Mouse (Mus musculus): ENCODE measurements at regions not wholly inside any gene's neighbourhood (a gene's known extent, or its start where the extent isn't known, plus 50 kb on each side); places are given as distances from the start of the nearest gene placed in this dataset.

DNA sequence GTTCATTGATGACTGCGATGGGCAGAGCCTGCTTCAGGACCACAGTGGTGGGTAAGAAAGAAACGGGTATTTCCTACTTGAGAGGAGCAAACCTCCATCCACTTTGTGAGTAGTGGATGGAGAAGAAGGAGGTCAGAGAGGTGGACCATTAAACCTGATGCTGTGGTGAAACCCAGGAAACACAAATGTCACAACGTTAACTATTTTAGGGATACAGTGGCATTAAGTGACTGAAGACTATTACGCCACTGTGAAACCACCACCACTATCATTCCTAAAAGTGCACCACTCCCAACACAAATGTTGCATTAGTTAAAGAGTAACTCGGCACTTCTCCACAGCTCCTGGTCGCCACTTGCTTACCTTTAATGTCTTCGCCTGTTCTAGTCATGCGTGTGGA is 83.3 kb upstream of the Dazl start:
- no peak overlapping the region for H3K9ac ChIP-seq (ENCODE audit: low read depth, low read length, severe bottlenecking)
- H3K27me3 ChIP-seq (ENCODE audit: control insufficient read depth, insufficient read depth, low read length) = no peaks in the 10 kb centered on the region
- TF ChIP-seq POLR2A (IDR thresholded peaks at IDR 0.05; ENCODE audit: borderline replicate concordance, extremely low read depth, insufficient read depth, insufficient read length) = no peak
- no peak overlapping the region for H3K27ac ChIP-seq (replicated peaks; ENCODE audit: low read depth, low read length)
- H3K4me3 ChIP-seq (replicated peaks; ENCODE audit: low read length) = no peak overlapping the region
- H3K9me3 ChIP-seq (ENCODE audit: control insufficient read depth, low read length) = no peaks in the 10 kb centered on the region
- H3K4me2 ChIP-seq (replicated peaks; ENCODE audit: low read depth, low read length, severe bottlenecking) = no peak overlapping the region
- no peaks in the 10 kb centered on the region for H3K36me3 ChIP-seq (ENCODE audit: control insufficient read depth, insufficient read depth, low read length)
- DNase-seq (ENCODE audit: low spot score) (no peak), ATAC-seq (ENCODE audit: low FRiP score, low read depth) (no peak)
- WGBS = 92% methylated on average over 8 of the region's 8 CpGs
- H3K4me1 ChIP-seq (ENCODE audit: control insufficient read depth, insufficient read depth, low read length) = no peaks in the 10 kb centered on the region

- Histone ChIP-seq H3K9me3 (ENCODE audit: control insufficient read depth, low read length) (no peaks in the 10 kb centered on the region), H3K4me3 (replicated peaks; ENCODE audit: low read length) (no peak overlapping the region), H3K27ac (replicated peaks; ENCODE audit: low read depth, low read length) (no peak overlapping the region), H3K9ac (ENCODE audit: low read depth, low read length, severe bottlenecking) (no peak overlapping the region), H3K36me3 (ENCODE audit: control insufficient read depth, insufficient read depth, low read length) (no peaks in the 10 kb centered on the region), H3K4me2 (replicated peaks; ENCODE audit: low read depth, low read length, severe bottlenecking) (no peak overlapping the region), H3K4me1 (ENCODE audit: control insufficient read depth, insufficient read depth, low read length) (no peaks in the 10 kb centered on the region), H3K27me3 (ENCODE audit: control insufficient read depth, insufficient read depth, low read length) (no peaks in the 10 kb centered on the region)
- DNase-seq (ENCODE audit: low spot score) (no peak), ATAC-seq (ENCODE audit: low FRiP score, low read depth) (no peak)
- 81% methylated on average over 3 of the region's 3 CpGs for WGBS
- no peak for TF ChIP-seq POLR2A (IDR thresholded peaks at IDR 0.05; ENCODE audit: borderline replicate concordance, extremely low read depth, insufficient read depth, insufficient read length)
Observed at GRCm38 (mm10) chr17:50378141-50378727, 84.8 kb upstream of the Dazl start.

GRCm38 (mm10) chr17:50388715-50389710 is 95.6 kb upstream of the Dazl start:
- Histone ChIP-seq H3K9ac (ENCODE audit: low read depth, low read length, severe bottlenecking) (no peak overlapping the region), H3K4me2 (replicated peaks; ENCODE audit: low read depth, low read length, severe bottlenecking) (no peak overlapping the region), H3K4me1 (ENCODE audit: control insufficient read depth, insufficient read depth, low read length) (no peaks in the 10 kb centered on the region), H3K27ac (replicated peaks; ENCODE audit: low read depth, low read length) (no peak overlapping the region), H3K36me3 (ENCODE audit: control insufficient read depth, insufficient read depth, low read length) (no peaks in the 10 kb centered on the region), H3K27me3 (ENCODE audit: control insufficient read depth, insufficient read depth, low read length) (no peaks in the 10 kb centered on the region), H3K4me3 (replicated peaks; ENCODE audit: low read length) (no peak overlapping the region), H3K9me3 (ENCODE audit: control insufficient read depth, low read length) (no peaks in the 10 kb centered on the region)
- no peak for TF ChIP-seq POLR2A (IDR thresholded peaks at IDR 0.05; ENCODE audit: borderline replicate concordance, extremely low read depth, insufficient read depth, insufficient read length)
- no peak for ATAC-seq (ENCODE audit: low FRiP score, low read depth)
- DNase-seq (ENCODE audit: low spot score) = no peak
- WGBS = 75% methylated on average over 12 of the region's 12 CpGs

GRCm38 (mm10) chr17:50390151-50390550 is 96.7 kb upstream of the Dazl start:
- no peaks in the 10 kb centered on the region for H3K9me3 ChIP-seq (ENCODE audit: control insufficient read depth, low read length)
- H3K9ac ChIP-seq (ENCODE audit: low read depth, low read length, severe bottlenecking) = no peak overlapping the region
- H3K36me3 ChIP-seq (ENCODE audit: control insufficient read depth, insufficient read depth, low read length) = no peaks in the 10 kb centered on the region
- DNase-seq (ENCODE audit: low spot score) (no peak), ATAC-seq (ENCODE audit: low FRiP score, low read depth) (no peak)
- H3K27me3 ChIP-seq (ENCODE audit: control insufficient read depth, insufficient read depth, low read length) = no peaks in the 10 kb centered on the region
- TF ChIP-seq POLR2A (IDR thresholded peaks at IDR 0.05; ENCODE audit: borderline replicate concordance, extremely low read depth, insufficient read depth, insufficient read length) = no peak
- WGBS = 67% methylated on average over 1 of the region's 1 CpGs
- H3K4me3 ChIP-seq (replicated peaks; ENCODE audit: low read length) = no peak overlapping the region
- H3K27ac ChIP-seq (replicated peaks; ENCODE audit: low read depth, low read length) = no peak overlapping the region
- no peaks in the 10 kb centered on the region for H3K4me1 ChIP-seq (ENCODE audit: control insufficient read depth, insufficient read depth, low read length)
- H3K4me2 ChIP-seq (replicated peaks; ENCODE audit: low read depth, low read length, severe bottlenecking) = no peak overlapping the region

DNA sequence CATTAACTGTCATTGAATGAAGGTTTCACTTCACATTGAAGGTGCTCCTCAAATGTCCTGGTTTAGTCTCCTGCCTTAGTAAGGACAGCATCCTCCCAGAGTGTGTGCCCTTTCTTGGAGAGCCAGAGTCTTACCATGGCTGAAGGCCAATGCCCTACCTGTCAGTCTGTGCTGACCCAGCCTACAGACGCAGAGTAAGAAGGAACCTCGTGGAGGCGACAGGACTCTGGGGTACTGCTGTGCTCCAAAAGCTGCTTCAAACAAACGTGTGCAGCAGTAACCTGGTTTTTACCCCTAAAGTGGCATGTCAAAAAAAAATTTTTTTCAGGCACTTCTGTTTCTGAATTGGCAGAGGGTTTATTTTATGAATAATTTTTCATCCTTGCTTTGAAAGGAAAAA is 97.8 kb upstream of the Dazl start:
- no peak for TF ChIP-seq POLR2A (IDR thresholded peaks at IDR 0.05; ENCODE audit: borderline replicate concordance, extremely low read depth, insufficient read depth, insufficient read length)
- DNase-seq (ENCODE audit: low spot score) (no peak), ATAC-seq (ENCODE audit: low FRiP score, low read depth) (no peak)
- Histone ChIP-seq H3K27ac (replicated peaks; ENCODE audit: low read depth, low read length) (no peak overlapping the region), H3K27me3 (ENCODE audit: control insufficient read depth, insufficient read depth, low read length) (no peaks in the 10 kb centered on the region), H3K4me3 (replicated peaks; ENCODE audit: low read length) (no peak overlapping the region), H3K4me2 (replicated peaks; ENCODE audit: low read depth, low read length, severe bottlenecking) (no peak overlapping the region), H3K9ac (ENCODE audit: low read depth, low read length, severe bottlenecking) (no peak overlapping the region), H3K4me1 (ENCODE audit: control insufficient read depth, insufficient read depth, low read length) (no peaks in the 10 kb centered on the region), H3K9me3 (ENCODE audit: control insufficient read depth, low read length) (no peaks in the 10 kb centered on the region), H3K36me3 (ENCODE audit: control insufficient read depth, insufficient read depth, low read length) (no peaks in the 10 kb centered on the region)
- 82% methylated on average over 4 of the region's 4 CpGs for WGBS
